Mouse (Mus musculus): ENCODE results near the gene Zbtb7b. TPM values are rescaled to one million over a fixed set of nuclear protein-coding genes. Genes with fewer than 3 reads are reported as not detected.

Zbtb7b gene
- polyA plus RNA-seq, 1 experiment = 75.2 TPM

DNA sequence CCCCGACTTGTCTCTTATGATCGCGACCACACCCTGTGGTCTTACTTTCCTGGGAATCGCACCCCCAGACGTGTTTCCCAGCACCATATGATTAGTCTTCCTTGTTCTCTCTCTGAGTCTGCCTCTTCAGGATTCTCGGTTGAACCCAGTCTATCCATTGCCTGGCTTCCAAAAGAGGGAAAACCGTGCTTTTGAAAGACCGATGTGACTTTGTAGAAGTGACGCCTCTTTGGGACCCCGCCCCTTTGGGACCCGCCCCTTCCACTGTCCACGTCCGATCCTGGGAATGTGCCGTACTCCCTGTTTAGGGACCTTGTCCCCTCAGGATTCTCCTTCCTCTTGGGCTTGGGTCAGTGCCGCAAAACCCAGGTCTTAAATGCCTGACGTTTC is 24.3 kb upstream of the Zbtb7b start:
- peak overlapping the region; percentile 90 for H3K4me3 ChIP-seq (ENCODE audit: insufficient read depth, low read length)
- H3K4me1 ChIP-seq (ENCODE audit: control insufficient read depth, insufficient read depth, low read length) = peaks cover 41% of the 10 kb centered on the region
- TF ChIP-seq POLR2A (IDR thresholded peaks at IDR 0.05; ENCODE audit: borderline replicate concordance, low read depth, low read length) (no peak), CTCF (IDR thresholded peaks at IDR 0.05; ENCODE audit: low read depth, low read length) (no peak)
- peak overlapping the region; percentile 95 for H3K27ac ChIP-seq (ENCODE audit: insufficient read depth, low read depth, low read length)

DNA sequence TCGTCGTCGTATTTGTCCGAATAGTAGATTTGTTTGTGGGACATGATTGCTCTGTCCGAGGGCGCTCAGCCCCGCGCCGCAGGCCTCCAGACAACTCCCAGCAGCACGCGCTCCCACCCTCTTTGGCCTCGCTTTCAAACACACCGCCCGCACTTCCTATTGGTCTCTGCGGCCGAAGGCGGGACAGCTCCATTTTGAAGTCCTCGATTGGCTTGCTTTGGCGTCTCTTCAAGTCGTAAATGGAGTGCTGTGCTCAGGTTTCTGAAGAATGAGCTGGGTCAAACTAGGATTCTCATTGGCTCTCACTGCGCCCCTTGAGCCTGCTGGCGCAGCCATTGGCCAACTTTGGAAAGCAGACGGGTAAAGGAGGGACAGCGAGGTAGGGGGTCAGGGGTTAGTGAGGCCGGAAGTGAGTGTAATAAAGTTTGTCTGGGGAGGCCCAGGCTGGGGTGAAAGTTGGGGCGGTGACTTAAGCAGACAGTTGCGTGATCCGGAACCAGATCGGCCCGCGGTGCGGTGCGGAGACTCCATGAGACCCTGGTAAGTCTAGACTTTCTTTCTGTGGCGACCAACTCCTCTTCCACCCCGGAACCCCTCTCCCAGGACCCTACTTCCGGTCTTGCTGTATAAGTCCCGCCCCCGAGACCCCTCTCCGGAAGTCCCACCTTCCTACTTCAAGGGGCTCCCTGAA is 23.7 kb upstream of the Zbtb7b start, which contains the start of the genes Cks1b and Shc1:
Gene Cks1b (minus strand): TSS at position 214 of the 691 bp plus-strand sequence.
Gene Shc1 (plus strand): TSS at position 274 of the 691 bp plus-strand sequence.
- Histone ChIP-seq H3K27ac (ENCODE audit: insufficient read depth, low read depth, low read length) (peak within 1 kb of the TSS; percentile 95), H3K4me1 (ENCODE audit: control insufficient read depth, insufficient read depth, low read length) (peaks cover 37% of the 10 kb centered on the region), H3K4me3 (ENCODE audit: insufficient read depth, low read length) (peak within 1 kb of the TSS; percentile 90)
- TF ChIP-seq CTCF (IDR thresholded peaks at IDR 0.05; ENCODE audit: low read depth, low read length) (no peak), POLR2A (IDR thresholded peaks at IDR 0.05; ENCODE audit: borderline replicate concordance, low read depth, low read length) (no peak)

DNA sequence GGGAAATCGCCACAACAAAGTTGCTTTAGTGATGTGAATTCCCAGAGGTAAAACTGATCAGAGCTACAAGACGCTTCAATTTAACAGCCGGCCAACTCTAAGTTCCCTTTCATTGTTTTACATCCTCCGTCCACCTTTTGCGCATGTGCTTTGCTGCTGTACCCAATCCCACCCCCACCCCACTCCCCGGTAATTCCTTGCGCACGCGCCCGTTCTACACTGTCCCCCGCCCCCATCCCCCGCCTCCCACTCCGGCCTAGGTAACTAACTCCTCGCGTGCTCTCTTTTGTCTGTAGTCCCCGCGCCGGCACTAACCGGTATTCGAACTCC is 23.2 kb upstream of the Zbtb7b start:
- Histone ChIP-seq H3K4me1 (ENCODE audit: control insufficient read depth, insufficient read depth, low read length) (peaks cover 32% of the 10 kb centered on the region), H3K4me3 (ENCODE audit: insufficient read depth, low read length) (peak overlapping the region; percentile 90), H3K27ac (ENCODE audit: insufficient read depth, low read depth, low read length) (peak overlapping the region; percentile 70)
- TF ChIP-seq CTCF (IDR thresholded peaks at IDR 0.05; ENCODE audit: low read depth, low read length) = no peak
- no peak; the same call in 1 of the 2 replicates for TF ChIP-seq POLR2A (IDR thresholded peaks at IDR 0.05; ENCODE audit: borderline replicate concordance, low read depth, low read length)

DNA sequence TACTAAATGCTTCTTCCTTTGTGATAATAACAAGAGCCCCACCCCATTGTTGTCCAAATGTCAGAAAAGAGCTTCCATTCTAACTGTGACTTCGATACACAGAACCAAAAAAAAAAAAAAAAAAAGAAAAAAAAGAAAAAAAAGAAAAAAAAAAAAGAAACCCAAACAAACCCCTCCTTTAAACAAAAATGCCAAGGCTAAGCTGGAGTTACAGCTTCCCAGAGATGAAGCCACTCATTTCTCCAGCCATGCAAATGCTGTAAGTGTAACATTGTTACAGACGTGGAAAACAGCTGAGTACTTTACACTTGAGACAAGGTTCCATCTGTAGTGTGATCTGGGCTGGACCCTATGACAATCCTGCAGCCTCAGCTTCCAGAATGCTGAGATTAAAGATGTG is 22.6 kb upstream of the Zbtb7b start:
- H3K4me1 ChIP-seq (ENCODE audit: control insufficient read depth, insufficient read depth, low read length) = peaks cover 27% of the 10 kb centered on the region
- H3K27ac ChIP-seq (ENCODE audit: insufficient read depth, low read depth, low read length) = peak overlapping the region; percentile 36; the same call in 1 of the 2 replicates
- H3K4me3 ChIP-seq (ENCODE audit: insufficient read depth, low read length) = peak overlapping the region; percentile 90

DNA sequence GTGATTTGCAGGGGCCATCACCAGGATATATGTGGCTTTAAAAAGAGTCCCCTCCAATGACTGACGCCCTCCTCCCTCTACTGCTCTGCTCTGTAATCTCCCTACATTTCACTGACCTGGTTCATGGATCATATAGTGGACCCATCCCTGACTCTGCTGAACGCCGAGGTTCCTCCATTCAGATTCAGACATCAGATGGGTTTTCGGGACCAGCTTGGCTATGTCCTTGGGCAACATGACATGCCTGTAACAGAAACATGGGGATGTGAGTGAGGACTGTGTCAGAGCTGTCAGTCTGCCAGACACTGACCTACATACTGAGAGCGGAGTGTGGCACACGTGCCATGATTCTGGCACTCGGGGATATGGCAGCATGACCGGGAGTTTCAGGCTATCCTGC is 21.6 kb upstream of the Zbtb7b start:
- TF ChIP-seq POLR2A (IDR thresholded peaks at IDR 0.05; ENCODE audit: borderline replicate concordance, low read depth, low read length) = no peak
- no peak for TF ChIP-seq CTCF (IDR thresholded peaks at IDR 0.05; ENCODE audit: low read depth, low read length)
- Histone ChIP-seq H3K4me3 (ENCODE audit: insufficient read depth, low read length) (no peak overlapping the region), H3K4me1 (ENCODE audit: control insufficient read depth, insufficient read depth, low read length) (peaks cover 20% of the 10 kb centered on the region), H3K27ac (ENCODE audit: insufficient read depth, low read depth, low read length) (no peak overlapping the region)

More for the DNA sequence above, 22.6 kb upstream of the Zbtb7b start:
- no peak for TF ChIP-seq CTCF (IDR thresholded peaks at IDR 0.05; ENCODE audit: low read depth, low read length)
- no peak for TF ChIP-seq POLR2A (IDR thresholded peaks at IDR 0.05; ENCODE audit: borderline replicate concordance, low read depth, low read length)

DNA sequence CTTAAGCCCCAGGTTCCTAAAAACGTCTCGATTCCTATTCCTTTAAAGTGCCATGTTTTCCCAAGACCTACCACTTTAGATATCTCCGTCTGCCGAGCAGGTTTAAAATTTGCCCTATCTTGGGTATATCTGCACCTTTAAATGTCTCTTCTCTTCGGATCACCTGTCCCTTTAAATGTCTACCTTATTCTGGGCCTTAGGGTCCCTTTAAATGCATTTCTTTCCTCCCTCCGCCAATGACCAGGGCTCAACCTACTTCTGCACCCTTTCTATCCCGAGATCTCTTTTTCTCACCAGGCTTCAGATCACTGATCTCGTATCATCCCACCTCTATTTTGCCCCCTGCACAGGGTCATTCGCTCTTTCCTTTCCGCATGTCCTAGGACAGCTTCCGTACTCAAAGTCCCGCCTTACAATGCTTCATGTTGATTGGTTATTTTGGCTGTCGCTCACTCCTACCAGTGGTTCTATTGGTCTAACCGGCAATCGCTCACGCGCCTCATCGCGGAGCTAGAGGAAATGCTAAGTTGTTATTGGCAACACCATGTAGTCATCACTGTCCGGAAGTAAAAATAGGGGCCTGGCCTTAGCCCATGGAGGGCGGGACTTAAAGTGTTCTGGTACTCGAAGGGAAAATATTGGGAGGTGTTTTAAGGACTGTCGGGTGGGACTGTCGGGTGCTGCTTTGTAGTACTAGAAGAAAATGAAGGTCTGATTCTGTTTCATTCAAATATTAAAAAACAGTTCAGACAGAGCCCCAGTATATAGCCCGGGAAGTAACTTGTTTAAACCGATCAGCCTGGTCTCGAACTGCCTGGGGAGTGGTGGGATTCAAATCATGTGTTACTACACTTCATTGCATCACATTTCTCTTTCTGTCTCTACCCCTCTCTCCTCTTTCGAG is 17.2 kb upstream of the Zbtb7b start, which contains the start of gene Flad1:
Gene Flad1 (minus strand): TSS at position 381 of the 904 bp plus-strand sequence.
- Histone ChIP-seq H3K4me1 (ENCODE audit: control insufficient read depth, insufficient read depth, low read length) (peaks cover 11% of the 10 kb centered on the region), H3K4me3 (ENCODE audit: insufficient read depth, low read length) (peak within 1 kb of the TSS; percentile 79), H3K27ac (ENCODE audit: insufficient read depth, low read depth, low read length) (peak within 1 kb of the TSS; percentile 31; the same call in 1 of the 2 replicates)
- TF ChIP-seq POLR2A (IDR thresholded peaks at IDR 0.05; ENCODE audit: borderline replicate concordance, low read depth, low read length) (no peak), CTCF (IDR thresholded peaks at IDR 0.05; ENCODE audit: low read depth, low read length) (no peak)

DNA sequence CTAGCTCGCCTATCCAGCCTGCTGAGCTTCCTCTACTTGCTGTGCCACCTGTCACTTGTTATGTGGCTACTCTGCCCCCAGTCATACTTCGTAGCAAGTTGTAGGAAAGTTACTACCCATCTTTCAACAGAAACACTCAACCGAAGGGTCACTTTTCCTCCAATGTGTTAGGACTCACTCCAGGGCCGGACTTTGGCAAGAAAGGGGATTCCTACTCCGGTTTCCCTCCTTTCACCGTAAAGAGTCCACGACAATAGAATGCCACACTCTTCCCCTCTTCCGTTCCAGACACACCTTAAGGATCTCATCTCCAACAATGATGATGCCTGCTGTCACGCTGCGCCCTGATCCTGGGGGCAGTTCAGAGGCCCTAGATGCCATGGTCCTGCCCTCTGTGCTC is 16.3 kb upstream of the Zbtb7b start:
- no peak for TF ChIP-seq POLR2A (IDR thresholded peaks at IDR 0.05; ENCODE audit: borderline replicate concordance, low read depth, low read length)
- TF ChIP-seq CTCF (IDR thresholded peaks at IDR 0.05; ENCODE audit: low read depth, low read length) = no peak
- H3K4me1 ChIP-seq (ENCODE audit: control insufficient read depth, insufficient read depth, low read length) = peaks cover 5% of the 10 kb centered on the region
- peak overlapping the region; percentile 79 for H3K4me3 ChIP-seq (ENCODE audit: insufficient read depth, low read length)
- H3K27ac ChIP-seq (ENCODE audit: insufficient read depth, low read depth, low read length) = no peak overlapping the region

DNA sequence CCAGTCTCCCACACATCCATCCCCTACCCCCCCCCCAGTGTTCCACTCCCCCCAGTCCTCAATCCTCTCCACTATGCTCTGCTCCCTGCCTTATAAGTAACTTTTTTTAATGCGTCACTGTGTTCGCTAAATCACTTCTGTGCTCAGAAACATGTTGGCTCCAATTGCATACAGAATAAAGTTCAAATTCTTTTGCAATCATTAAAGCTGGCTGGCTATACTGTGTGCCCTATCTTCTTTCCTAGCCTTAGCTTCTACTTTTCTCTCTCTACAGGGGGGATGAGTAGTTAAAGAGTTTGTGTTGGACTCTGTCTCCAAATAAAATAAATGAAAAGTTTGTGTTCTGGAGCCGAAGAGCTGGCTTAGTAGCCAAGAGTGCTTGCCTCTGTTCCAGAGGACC is 15.1 kb upstream of the Zbtb7b start:
- TF ChIP-seq POLR2A (IDR thresholded peaks at IDR 0.05; ENCODE audit: borderline replicate concordance, low read depth, low read length) (no peak), CTCF (IDR thresholded peaks at IDR 0.05; ENCODE audit: low read depth, low read length) (no peak)
- no peak overlapping the region for H3K4me3 ChIP-seq (ENCODE audit: insufficient read depth, low read length)
- H3K27ac ChIP-seq (ENCODE audit: insufficient read depth, low read depth, low read length) = no peak overlapping the region
- peaks cover 5% of the 10 kb centered on the region for H3K4me1 ChIP-seq (ENCODE audit: control insufficient read depth, insufficient read depth, low read length)

DNA sequence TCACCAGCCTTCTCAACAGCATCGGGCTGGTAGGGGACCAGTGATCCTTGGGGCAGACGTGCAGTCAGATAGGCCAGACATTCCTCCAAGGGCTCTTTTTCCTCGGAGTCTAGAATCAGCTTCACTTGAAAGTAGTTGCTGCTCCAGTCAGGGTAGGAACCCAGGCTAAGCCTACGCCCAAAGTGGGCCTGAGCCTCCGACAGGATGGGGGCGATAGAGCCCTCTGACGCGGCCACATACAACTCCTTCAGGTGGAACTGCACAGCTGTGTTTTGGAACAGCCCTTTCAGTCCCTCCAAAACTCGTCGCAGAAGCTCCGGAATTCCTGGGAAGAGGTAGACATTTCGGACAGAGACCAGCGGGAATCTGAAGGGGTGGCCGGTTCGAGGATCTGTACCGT is 13.9 kb upstream of the Zbtb7b start:
- Histone ChIP-seq H3K27ac (ENCODE audit: insufficient read depth, low read depth, low read length) (no peak overlapping the region), H3K4me3 (ENCODE audit: insufficient read depth, low read length) (no peak overlapping the region), H3K4me1 (ENCODE audit: control insufficient read depth, insufficient read depth, low read length) (peaks cover 5% of the 10 kb centered on the region)
- TF ChIP-seq POLR2A (IDR thresholded peaks at IDR 0.05; ENCODE audit: borderline replicate concordance, low read depth, low read length) (no peak), CTCF (IDR thresholded peaks at IDR 0.05; ENCODE audit: low read depth, low read length) (no peak)

Measured in bone marrow macrophage, adult 2 months (primary cell).